Mouse (Mus musculus) forebrain, embryonic 16.5 days (tissue): ENCODE measurements around the gene Zfp672. TPM values are rescaled to one million over a fixed set of nuclear protein-coding genes. Genes with fewer than 3 reads are reported as not detected.

Experiments
- ATAC-seq: fragments of 200-750 bp; cut with Nextera tagmentation; 2 replicates; pipeline ENCODE4 v1.8.0; 2017; ENCODE audit warnings: mild to moderate bottlenecking, moderate library complexity
- H3K27ac ChIP-seq: fragments of 300-500 bp; sonication (generic); 2 replicates; pipeline ENCODE4 v1.5.1; 2014; ENCODE audit warnings: low read length, control low read depth
- H3K27me3 ChIP-seq: fragments of 300-500 bp; sonication (generic); replicated peaks from 2 replicates; pipeline ENCODE4 v1.6.1; 2014; ENCODE audit warnings: low read length; ENCODE audit not compliant: control insufficient read depth, insufficient read depth
- H3K36me3 ChIP-seq: fragments of 300-500 bp; sonication (generic); 2 replicates; pipeline ENCODE4 v1.6.1; 2014; ENCODE audit not compliant: control insufficient read depth, insufficient read depth
- H3K4me1 ChIP-seq: fragments of 300-500 bp; sonication (generic); replicated peaks from 2 replicates; pipeline ENCODE4 v1.6.1; 2014; ENCODE audit warnings: low read length; ENCODE audit not compliant: control insufficient read depth, insufficient read depth
- H3K4me2 ChIP-seq: fragments of 300-500 bp; sonication (generic); 2 replicates; pipeline ENCODE4 v1.6.1; 2014; ENCODE audit warnings: mild to moderate bottlenecking, low read length, control low read depth
- H3K4me3 ChIP-seq: fragments of 300-500 bp; sonication (generic); replicated peaks from 2 replicates; pipeline ENCODE4 v1.5.1; 2014; ENCODE audit warnings: mild to moderate bottlenecking, low read length, control low read depth
- H3K9ac ChIP-seq: fragments of 300-500 bp; sonication (generic); replicated peaks from 2 replicates; pipeline ENCODE4 v1.6.1; 2014; ENCODE audit warnings: low read depth, low read length, control low read depth
- H3K9me3 ChIP-seq: fragments of 300-500 bp; sonication (generic); 2 replicates; pipeline ENCODE4 v1.6.1; 2016; ENCODE audit warnings: low read length; ENCODE audit not compliant: control insufficient read depth
- WGBS: fragments of 180-500 bp; shearing (Covaris S2); extraction: QIAGEN DNeasy Blood & Tissue Kit; methylation state at CpG from one replicate; pipeline ENCODE4 v1.1.7; 2014; 5-methylcytosine and 5-hydroxymethylcytosine counted together
- polyA plus RNA-seq: library from polyadenylated mRNA; unstranded; fragments of >200 nt; fragmentation: Nextera tagmentation; extraction: Ambion mirVana; gene quantifications from 2 replicates; pipeline ENCODE4 v1.2.1, GENCODE M21; 2015

The Zfp672 gene
- polyA plus RNA-seq, 1 experiment from 2014 or later: 39.8 TPM

- H3K27ac ChIP-seq: no peak overlapping the region
- H3K9me3 ChIP-seq: no peaks in the 10 kb centered on the region
- H3K36me3 ChIP-seq: no peaks in the 10 kb centered on the region
- H3K4me3 ChIP-seq: no peak overlapping the region
- H3K27me3 ChIP-seq: no peaks in the 10 kb centered on the region
- no peak for ATAC-seq
- H3K4me1 ChIP-seq: no peaks in the 10 kb centered on the region
- H3K4me2 ChIP-seq: no peak overlapping the region
- H3K9ac ChIP-seq: no peak overlapping the region
- WGBS: 86% methylated on average over 3 of the region's 3 CpGs
Observed at GRCm38 (mm10) chr11:58357042-58357441, 26.9 kb upstream of the Zfp672 start.

DNA sequence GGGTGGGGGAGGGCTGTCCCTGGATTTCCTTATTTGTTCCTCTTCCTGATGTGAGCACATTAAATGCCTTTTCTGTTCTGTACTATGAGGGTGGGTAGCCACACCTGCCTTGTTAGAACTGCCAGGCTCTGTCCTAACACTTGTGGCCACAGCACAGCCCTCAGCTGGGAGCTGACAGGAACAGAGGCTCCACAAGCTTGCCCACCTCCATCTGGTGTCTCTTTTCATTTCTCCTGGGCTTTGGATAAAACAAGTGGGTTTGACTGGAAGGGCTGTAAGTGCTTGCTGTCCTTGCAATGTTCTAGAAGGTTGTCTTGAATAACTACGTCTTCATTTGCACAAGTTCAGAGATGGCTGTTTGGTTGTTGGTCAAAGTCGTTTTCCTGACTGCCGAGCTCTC, 24.8 kb upstream of the Zfp672 start:
- no peaks in the 10 kb centered on the region for H3K9me3 ChIP-seq
- H3K27ac ChIP-seq: no peak overlapping the region
- ATAC-seq: no peak
- no peak overlapping the region for H3K4me2 ChIP-seq
- WGBS: 77% methylated on average over 3 of the region's 3 CpGs
- H3K36me3 ChIP-seq: no peaks in the 10 kb centered on the region
- H3K4me3 ChIP-seq: no peak overlapping the region
- H3K9ac ChIP-seq: no peak overlapping the region
- H3K27me3 ChIP-seq: no peaks in the 10 kb centered on the region
- H3K4me1 ChIP-seq: no peaks in the 10 kb centered on the region

GRCm38 (mm10) chr11:58354476-58354875, 24.3 kb upstream of the Zfp672 start:
- Histone ChIP-seq H3K9ac (no peak overlapping the region), H3K4me3 (no peak overlapping the region)

GRCm38 (mm10) chr11:58353709-58354108, 23.6 kb upstream of the Zfp672 start:
- Histone ChIP-seq H3K9ac (no peak overlapping the region), H3K27ac (no peak overlapping the region), H3K27me3 (no peaks in the 10 kb centered on the region), H3K4me1 (no peaks in the 10 kb centered on the region), H3K9me3 (no peaks in the 10 kb centered on the region), H3K4me3 (no peak overlapping the region), H3K36me3 (no peaks in the 10 kb centered on the region), H3K4me2 (no peak overlapping the region)
- WGBS: 78% methylated on average over 3 of the region's 3 CpGs
- ATAC-seq: no peak

More at GRCm38 (mm10) chr11:58354476-58354875, 24.3 kb upstream of the Zfp672 start:
- H3K4me1 ChIP-seq: no peaks in the 10 kb centered on the region
- no peaks in the 10 kb centered on the region for H3K27me3 ChIP-seq
- no peak for ATAC-seq
- H3K27ac ChIP-seq: no peak overlapping the region
- H3K4me2 ChIP-seq: no peak overlapping the region
- no peaks in the 10 kb centered on the region for H3K9me3 ChIP-seq
- no peaks in the 10 kb centered on the region for H3K36me3 ChIP-seq
- 79% methylated on average over 10 of the region's 10 CpGs for WGBS

GRCm38 (mm10) chr11:58352681-58353548, 22.8 kb upstream of the Zfp672 start:
- WGBS: 70% methylated on average over 7 of the region's 7 CpGs
- no peaks in the 10 kb centered on the region for H3K27me3 ChIP-seq
- no peak overlapping the region for H3K9ac ChIP-seq
- ATAC-seq: no peak
- H3K27ac ChIP-seq: no peak overlapping the region
- H3K36me3 ChIP-seq: no peaks in the 10 kb centered on the region
- no peaks in the 10 kb centered on the region for H3K9me3 ChIP-seq
- no peak overlapping the region for H3K4me3 ChIP-seq
- no peak overlapping the region for H3K4me2 ChIP-seq
- no peaks in the 10 kb centered on the region for H3K4me1 ChIP-seq

- no peak overlapping the region for H3K4me3 ChIP-seq
- 90% methylated on average over 5 of the region's 5 CpGs for WGBS
Observed at GRCm38 (mm10) chr11:58351179-58351578, 21.0 kb upstream of the Zfp672 start.

GRCm38 (mm10) chr11:58350628-58351027, 20.5 kb upstream of the Zfp672 start:
- Histone ChIP-seq H3K27me3 (no peaks in the 10 kb centered on the region), H3K36me3 (peaks cover 14% of the 10 kb centered on the region), H3K27ac (no peak overlapping the region), H3K4me1 (no peaks in the 10 kb centered on the region), H3K9ac (no peak overlapping the region), H3K4me2 (no peak overlapping the region), H3K9me3 (no peaks in the 10 kb centered on the region), H3K4me3 (no peak overlapping the region)
- 75% methylated on average over 4 of the region's 4 CpGs for WGBS
- no peak for ATAC-seq

More at GRCm38 (mm10) chr11:58351179-58351578, 21.0 kb upstream of the Zfp672 start:
- H3K9ac ChIP-seq: no peak overlapping the region
- H3K9me3 ChIP-seq: no peaks in the 10 kb centered on the region
- H3K36me3 ChIP-seq: peaks cover 10% of the 10 kb centered on the region
- no peaks in the 10 kb centered on the region for H3K4me1 ChIP-seq
- H3K27ac ChIP-seq: no peak overlapping the region
- ATAC-seq: no peak
- no peak overlapping the region for H3K4me2 ChIP-seq
- H3K27me3 ChIP-seq: no peaks in the 10 kb centered on the region

DNA sequence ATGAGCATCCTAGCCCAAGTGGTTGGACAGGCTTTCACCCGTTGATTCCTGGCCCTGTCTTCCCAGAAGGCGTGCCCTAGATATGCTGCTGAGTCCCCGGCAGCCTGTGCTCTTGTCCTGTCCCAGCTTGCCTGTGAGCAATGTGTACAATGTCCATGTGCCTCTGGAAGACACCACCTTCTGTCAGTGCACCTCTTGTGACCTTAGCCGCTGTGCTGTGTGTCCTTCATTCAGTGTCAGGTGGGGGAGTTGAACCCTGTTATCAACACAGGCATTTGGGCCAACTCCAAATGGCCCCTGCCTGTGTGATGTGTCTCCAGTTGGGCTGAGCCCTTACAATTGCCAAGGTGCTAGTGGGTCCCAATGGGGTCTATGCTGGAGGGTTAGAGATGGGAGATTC, 16.6 kb upstream of the Zfp672 start:
- 97% methylated on average over 4 of the region's 4 CpGs for WGBS
- no peak for ATAC-seq
- no peaks in the 10 kb centered on the region for H3K9me3 ChIP-seq
- no peaks in the 10 kb centered on the region for H3K27me3 ChIP-seq
- no peaks in the 10 kb centered on the region for H3K4me1 ChIP-seq
- no peak overlapping the region for H3K27ac ChIP-seq
- no peak overlapping the region for H3K9ac ChIP-seq
- H3K4me3 ChIP-seq: no peak overlapping the region
- no peak overlapping the region for H3K4me2 ChIP-seq
- peaks cover 20% of the 10 kb centered on the region for H3K36me3 ChIP-seq

- Histone ChIP-seq H3K27me3 (no peaks in the 10 kb centered on the region), H3K9me3 (no peaks in the 10 kb centered on the region), H3K36me3 (peaks cover 21% of the 10 kb centered on the region), H3K4me1 (peaks cover 23% of the 10 kb centered on the region), H3K9ac (no peak overlapping the region), H3K4me2 (no peak overlapping the region), H3K27ac (no peak overlapping the region), H3K4me3 (no peak overlapping the region)
- no peak for ATAC-seq
- WGBS: 73% methylated on average over 3 of the region's 3 CpGs
Observed at GRCm38 (mm10) chr11:58334746-58335145, 4.6 kb upstream of the Zfp672 start.
